Mouse (Mus musculus): ENCODE measurements at regions not wholly inside any gene's neighbourhood (a gene's known extent, or its start where the extent isn't known, plus 50 kb on each side); places are given as distances from the start of the nearest gene placed in this dataset.

- TF ChIP-seq CTCF (conservative IDR thresholded peaks at IDR 0.05 in 1 of 2, IDR thresholded peaks at IDR 0.05 in 1 of 2; ENCODE audit: low read depth in 2 of 2, low read length in 2 of 2) (no peak), POLR2AphosphoS2 (IDR thresholded peaks at IDR 0.05; ENCODE audit: low read depth, low read length) (no peak), CHD2 (IDR thresholded peaks at IDR 0.05; ENCODE audit: low read length) (no peak), NRF1 (IDR thresholded peaks at IDR 0.05; ENCODE audit: low read depth, low read length) (no peak), USF1 (IDR thresholded peaks at IDR 0.05; ENCODE audit: low read depth, low read length) (no peak), ZKSCAN1 (IDR thresholded peaks at IDR 0.05; ENCODE audit: borderline replicate concordance, low read depth, low read length) (no peak), EP300 (IDR thresholded peaks at IDR 0.05; ENCODE audit: low read length) (no peak), MAX (IDR thresholded peaks at IDR 0.05; ENCODE audit: low read length) (no peak), MYC (IDR thresholded peaks at IDR 0.05; ENCODE audit: low read depth, low read length) (no peak), E2F4 (IDR thresholded peaks at IDR 0.05; ENCODE audit: insufficient replicate concordance, low read depth, low read length) (no peak), TCF12 (IDR thresholded peaks at IDR 0.05; ENCODE audit: low read depth, low read length) (no peak)
Measured at GRCm38 (mm10) chr4:7161411-7161810, 1077.4 kb downstream of the Car8 start.

Data from CH12.LX (cell line).